Mouse (Mus musculus) midbrain, embryonic 10.5 days (tissue): ENCODE measurements around the gene Etnk2. TPM values are rescaled to one million over a fixed set of nuclear protein-coding genes. Genes with fewer than 3 reads are reported as not detected.
A peak's percentile ranks its signal among the peaks of the same experiment; 100 is the strongest.

Experiments used
- DNase-seq: peaks from one replicate; pipeline ENCODE4 v3.0.0-alpha.2; 2017; ENCODE audit warnings: low spot score
- H3K27ac ChIP-seq: fragments of 300-500 bp; sonication (generic); replicated peaks from 2 replicates; pipeline ENCODE4 v1.5.1; 2016; ENCODE audit warnings: mild to moderate bottlenecking
- H3K27me3 ChIP-seq: fragments of 300-500 bp; sonication (generic); 2 replicates; pipeline ENCODE4 v1.6.1; 2016; ENCODE audit warnings: low read depth, mild to moderate bottlenecking; ENCODE audit not compliant: poor library complexity, severe bottlenecking
- H3K36me3 ChIP-seq: fragments of 300-500 bp; sonication (generic); 2 replicates; pipeline ENCODE4 v1.6.1; 2016; ENCODE audit warnings: mild to moderate bottlenecking, moderate library complexity
- H3K4me1 ChIP-seq: fragments of 300-500 bp; sonication (generic); 2 replicates; pipeline ENCODE4 v1.6.1; 2016
- H3K4me3 ChIP-seq: fragments of 300-500 bp; sonication (generic); 2 replicates; pipeline ENCODE4 v1.5.1; 2016; ENCODE audit warnings: mild to moderate bottlenecking, moderate library complexity
- H3K9me3 ChIP-seq: fragments of 300-500 bp; sonication (generic); replicated peaks from 2 replicates; pipeline ENCODE4 v1.6.1; 2016; ENCODE audit warnings: mild to moderate bottlenecking
- WGBS: fragments of 180-500 bp; shearing (Covaris S2); methylation state at CpG from one replicate; pipeline ENCODE4 v1.1.7; 2016; 5-methylcytosine and 5-hydroxymethylcytosine counted together
- polyA plus RNA-seq: library from polyadenylated mRNA; unstranded; fragments of >200 nt; fragmentation: Nextera tagmentation; extraction: Ambion mirVana; gene quantifications from 2 replicates; pipeline ENCODE4 v1.2.1, GENCODE M21; 2016

The Etnk2 gene
- polyA plus RNA-seq, 1 experiment from 2014 or later, result 3.9 TPM

DNA sequence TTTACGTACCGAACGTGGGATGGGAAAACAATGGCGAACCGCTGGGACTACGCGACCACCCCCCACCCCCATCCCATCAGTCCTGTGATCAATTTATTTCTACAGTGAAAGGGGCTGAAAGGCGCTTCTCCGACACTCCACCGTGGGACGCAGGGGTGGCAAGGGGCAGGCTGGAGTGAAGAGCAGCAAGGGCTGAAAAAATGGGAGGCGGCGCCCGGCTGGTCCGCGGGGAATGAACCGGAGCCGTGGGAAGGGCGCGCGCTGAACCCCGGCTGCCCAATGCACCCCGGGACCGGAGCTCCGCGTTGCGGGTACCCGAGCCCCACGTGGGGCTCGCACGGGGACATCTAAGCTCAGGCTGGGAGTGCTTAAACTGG, 59.8 kb downstream of the Etnk2 start:
- Histone ChIP-seq H3K4me1 (peaks cover 54% of the 10 kb centered on the region), H3K27me3 (no peaks in the 10 kb centered on the region; the same call in none of the 2 replicates), H3K27ac (peak overlapping the region; percentile 95), H3K4me3 (peak overlapping the region; percentile 95), H3K36me3 (no peaks in the 10 kb centered on the region), H3K9me3 (no peaks in the 10 kb centered on the region)
- no peak for DNase-seq
- WGBS, result under 1% methylated on average over 31 of the region's 31 CpGs

DNA sequence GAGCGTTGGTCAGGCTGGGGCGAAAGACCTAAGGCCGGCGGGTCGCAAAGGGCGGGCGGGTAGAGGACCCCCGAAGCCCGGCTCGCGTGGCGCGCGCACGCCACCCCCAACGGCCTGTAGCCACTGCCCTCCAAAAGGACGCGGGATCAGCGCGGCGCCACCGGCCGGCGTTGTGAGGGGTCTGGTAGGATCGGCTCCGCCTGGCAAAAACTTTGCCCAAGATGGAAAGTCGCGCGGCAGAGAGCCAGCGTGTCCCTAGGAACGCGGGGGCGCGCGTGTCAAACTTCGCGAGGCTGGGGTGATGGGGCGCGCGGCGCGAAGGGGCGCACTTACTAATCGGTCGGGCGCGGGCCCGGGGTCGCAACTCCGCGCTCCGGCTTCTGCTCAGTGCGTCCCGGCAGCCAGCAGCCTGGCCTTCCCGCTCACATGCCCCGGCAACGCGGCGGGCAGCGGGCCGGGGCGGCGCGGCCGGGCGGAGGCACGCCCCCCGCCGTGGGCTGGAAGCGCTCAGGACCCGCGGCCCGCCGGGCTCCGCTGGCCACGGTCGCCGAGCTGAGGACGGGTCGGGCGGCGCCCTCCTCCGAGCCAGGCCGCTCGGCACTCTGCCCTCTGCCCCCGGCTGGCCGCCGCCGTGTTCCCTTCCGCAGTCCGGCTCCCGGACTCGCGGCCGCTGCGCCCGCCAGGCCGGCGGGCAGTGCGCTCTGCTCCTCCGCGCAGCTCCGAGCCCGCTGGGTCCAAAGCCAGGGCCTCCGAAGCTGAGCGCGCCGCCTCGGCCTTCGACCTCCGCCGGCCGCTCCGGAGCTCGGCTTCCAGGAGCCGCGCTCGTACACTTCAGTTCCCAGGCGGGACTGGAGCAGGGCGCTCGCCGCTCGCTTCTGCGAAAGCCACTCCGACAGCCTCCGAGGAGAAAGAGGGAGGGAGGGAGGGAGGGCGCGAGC, 60.4 kb downstream of the Etnk2 start, which contains the start of gene Sox13:
Gene Sox13, minus strand, starts transcription at position 835 of the 938 bp plus-strand sequence.
- WGBS, result under 1% methylated on average over 103 of the region's 128 CpGs
- peaks cover 47% of the 10 kb centered on the region for H3K4me1 ChIP-seq
- no peaks in the 10 kb centered on the region; the same call in none of the 2 replicates for H3K27me3 ChIP-seq
- peak; percentile 87 for DNase-seq
- peak within 1 kb of the TSS; percentile 95 for H3K4me3 ChIP-seq
- H3K36me3 ChIP-seq, result no peaks in the 10 kb centered on the region
- H3K27ac ChIP-seq, result peak within 1 kb of the TSS; percentile 95
- H3K9me3 ChIP-seq, result no peaks in the 10 kb centered on the region; the same call in 1 of the 2 replicates

DNA sequence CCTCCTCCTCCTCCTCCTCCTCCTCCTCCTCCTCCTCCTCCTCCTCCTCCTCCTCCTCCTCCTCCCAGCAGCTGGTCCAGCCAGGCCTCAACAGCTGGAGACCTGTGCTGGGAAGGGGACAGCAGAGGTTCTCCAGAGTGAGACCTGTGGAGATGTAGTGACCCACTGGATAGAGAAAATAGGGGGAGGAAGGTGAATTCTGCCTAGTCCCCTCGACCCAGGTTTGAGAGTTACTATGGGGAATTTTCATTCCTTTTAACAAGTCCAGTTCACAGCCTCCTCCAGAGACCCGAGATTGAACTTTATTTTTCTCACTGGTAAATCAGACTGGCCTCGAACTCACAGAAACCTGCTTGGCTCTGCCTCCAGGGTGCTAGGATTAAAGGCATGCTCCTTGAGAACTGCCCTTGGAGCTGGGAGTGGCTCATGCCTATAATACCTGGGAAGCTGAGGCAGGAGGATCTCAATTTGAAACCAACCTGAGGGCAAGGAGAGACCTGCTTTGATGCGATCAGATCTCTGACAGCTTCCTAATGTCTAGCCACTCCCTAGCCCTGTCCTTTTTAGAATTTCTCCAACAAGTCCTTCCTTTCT, 61.3 kb downstream of the Etnk2 start:
- H3K4me3 ChIP-seq, result peak overlapping the region; percentile 95
- H3K27me3 ChIP-seq, result no peaks in the 10 kb centered on the region; the same call in none of the 2 replicates
- peaks cover 4% of the 10 kb centered on the region; the same call in 1 of the 2 replicates for H3K36me3 ChIP-seq
- DNase-seq, result no peak
- peaks cover 6% of the 10 kb centered on the region; the same call in 1 of the 2 replicates for H3K9me3 ChIP-seq
- H3K27ac ChIP-seq, result peak overlapping the region; percentile 95
- 63% methylated on average over 4 of the region's 4 CpGs for WGBS
- H3K4me1 ChIP-seq, result peaks cover 39% of the 10 kb centered on the region

Other genes starting within 250 kb of the Etnk2 start
- 48.9 and 56.8 TPM in 2 replicates for gene Ppp1r15b, start 232.4 kb upstream of the Etnk2 start, polyA plus RNA-seq
- 12.5 and 15.7 TPM in 2 replicates for gene Plekha6, start 199.4 kb upstream of the Etnk2 start, polyA plus RNA-seq
- not detected in 2 replicates for gene Golt1a, start 53.8 kb upstream of the Etnk2 start, polyA plus RNA-seq
- gene Kiss1, start 41.7 kb upstream of the Etnk2 start, polyA plus RNA-seq, result not detected in 2 replicates
- gene Ren1, start 13.1 kb upstream of the Etnk2 start, polyA plus RNA-seq, result not detected in 2 replicates
- gene Sox13, start 60.8 kb downstream of the Etnk2 start, polyA plus RNA-seq, result 28.5 and 32.0 TPM in 2 replicates
- gene Snrpe, start 246.7 kb downstream of the Etnk2 start, polyA plus RNA-seq, result 859 and 932 TPM in 2 replicates